Comparison of ENCODE assay signal across 8 mouse cellular contexts in genomic region chr15:97663750-97664406, GRCm38 (mm10). TPM values are rescaled to one million over a fixed set of nuclear protein-coding genes. Genes with fewer than 3 reads are reported as not detected.
A peak's percentile ranks its signal among the peaks of the same experiment; 100 is the strongest.
DNase-seq lines count a peak whose midpoint lies in the region; ATAC-seq lines count a peak whose summit lies in the region.

No protein-coding gene starts in this region.

- 0 out of 2 replicates have a peak, but pooled peaks cover under 1% of the 10 kb centered on the region for H3K4me1 ChIP-seq in hindbrain, embryonic 15.5 days (replicated peaks)

- peak overlapping the region; percentile 62 for H3K4me2 ChIP-seq in hindbrain, embryonic 15.5 days

- H3K4me3 ChIP-seq in hindbrain, embryonic 15.5 days, result peak overlapping the region; percentile 39

- no peaks in the 10 kb centered on the region for H3K36me3 ChIP-seq in hindbrain, embryonic 15.5 days

- H3K27me3 ChIP-seq in hindbrain, embryonic 15.5 days, result no peaks in the 10 kb centered on the region

- H3K9me3 ChIP-seq in hindbrain, embryonic 15.5 days, result no peaks in the 10 kb centered on the region

- ATAC-seq in hindbrain, embryonic 15.5 days (ENCODE audit: low FRiP score, low read depth), result peak; percentile 76

- 7% methylated on average over 19 of the region's 19 CpGs for WGBS in hindbrain, embryonic 15.5 days

- peak overlapping the region; percentile 83 for H3K27ac ChIP-seq in hindbrain, embryonic 15.5 days (replicated peaks)

- peak overlapping the region; percentile 37 for H3K9ac ChIP-seq in hindbrain, embryonic 15.5 days

- peak; percentile 80 for DNase-seq in T-cell, adult 2 months (ENCODE audit: low spot score)
- peak; percentile 87 to 91 for DNase-seq in cerebellum, postnatal 14 days
- peak; percentile 46 to 54 for DNase-seq in frontal cortex, postnatal 25 days (ENCODE audit: low spot score in 2 of 2)
- DNase-seq in layer of hippocampus, postnatal 36 days, result peak; percentile 61 to 62
- DNase-seq in lung, postnatal 36 days, result peak; percentile 85
- peak; percentile 92 for DNase-seq in retina, postnatal 1 day
- peak; percentile 90 for DNase-seq in thymus, postnatal 4 days

RNA-seq across cellular contexts. Expression of gene Rpap3, which starts 41.7 kb away (rescaled TPM):
- polyA plus RNA-seq in hindbrain, embryonic 15.5 days (2015; fragmentation: Nextera tagmentation; extraction: Ambion mirVana), result 31.7 and 34.7 TPM in 2 replicates
- total RNA-seq in layer of hippocampus, postnatal 36 days (2021), result 10 to 100 TPM; 21.0 to 23.3 TPM

Comparison
In these comparisons a context has a peak if more than half of its experiments do, and no peak if none do; other contexts are left out.
1. Peak in every context shown above with its lines: DNase-seq, ATAC-seq, H3K4me3 ChIP-seq and H3K27ac ChIP-seq.